Mouse (Mus musculus) stomach, embryonic 14.5 days (tissue): ENCODE measurements around the gene Tenm3. TPM values are rescaled to one million over a fixed set of nuclear protein-coding genes. Genes with fewer than 3 reads are reported as not detected.
A peak's percentile ranks its signal among the peaks of the same experiment; 100 is the strongest.

Source experiments
- ATAC-seq: fragments of 200-750 bp; cut with Nextera tagmentation; 2 replicates; pipeline ENCODE4 v1.8.0; 2017; ENCODE audit warnings: low read depth, moderate TSS enrichment; ENCODE audit not compliant: insufficient number of reproducible peaks, insufficient read depth, low FRiP score
- H3K27ac ChIP-seq: fragments of 300-500 bp; sonication (generic); 2 replicates; pipeline ENCODE4 v1.5.1; 2014; ENCODE audit warnings: mild to moderate bottlenecking, low read length, moderate library complexity, mixed read lengths
- H3K27me3 ChIP-seq: fragments of 300-500 bp; sonication (generic); 2 replicates; pipeline ENCODE4 v1.6.1; 2014; ENCODE audit warnings: low read length, control low read depth, mixed read lengths; ENCODE audit not compliant: control insufficient read depth, insufficient read depth
- H3K36me3 ChIP-seq: fragments of 300-500 bp; sonication (generic); 2 replicates; pipeline ENCODE4 v1.6.1; 2014; ENCODE audit warnings: mild to moderate bottlenecking, control low read depth, low read length, moderate library complexity, mixed read lengths; ENCODE audit not compliant: control insufficient read depth, insufficient read depth
- H3K4me1 ChIP-seq: fragments of 300-500 bp; sonication (generic); 2 replicates; pipeline ENCODE4 v1.6.1; 2014; ENCODE audit warnings: low read length, control low read depth, mixed read lengths; ENCODE audit not compliant: control insufficient read depth, insufficient read depth
- H3K4me2 ChIP-seq: fragments of 300-500 bp; sonication (generic); replicated peaks from 2 replicates; pipeline ENCODE4 v1.6.1; 2014; ENCODE audit warnings: low read depth, low read length, control low read depth
- H3K4me3 ChIP-seq: fragments of 300-500 bp; sonication (generic); 2 replicates; pipeline ENCODE4 v1.5.1; 2014; ENCODE audit warnings: low read depth, low read length, control low read depth
- H3K9ac ChIP-seq: fragments of 300-500 bp; sonication (generic); replicated peaks from 2 replicates; pipeline ENCODE4 v1.6.1; 2014; ENCODE audit warnings: low read depth, mild to moderate bottlenecking, control low read depth, low read length, moderate library complexity, mixed read lengths
- H3K9me3 ChIP-seq: fragments of 300-500 bp; sonication (generic); 2 replicates; pipeline ENCODE4 v1.6.1; 2016; ENCODE audit warnings: low read depth, low read length, control low read depth; ENCODE audit not compliant: control insufficient read depth
- WGBS: fragments of 180-500 bp; shearing (Covaris S2); extraction: QIAGEN DNeasy Blood & Tissue Kit; methylation state at CpG from one replicate; pipeline ENCODE4 v1.1.7; 2014; 5-methylcytosine and 5-hydroxymethylcytosine counted together
- polyA plus RNA-seq: library from polyadenylated mRNA; unstranded; fragments of >200 nt; fragmentation: Nextera tagmentation; extraction: Ambion mirVana; gene quantifications from 2 replicates; pipeline ENCODE4 v1.2.1, GENCODE M21; 2014

Gene Tenm3
- polyA plus RNA-seq, 1 experiment from 2014 or later: 29.8 TPM

DNA sequence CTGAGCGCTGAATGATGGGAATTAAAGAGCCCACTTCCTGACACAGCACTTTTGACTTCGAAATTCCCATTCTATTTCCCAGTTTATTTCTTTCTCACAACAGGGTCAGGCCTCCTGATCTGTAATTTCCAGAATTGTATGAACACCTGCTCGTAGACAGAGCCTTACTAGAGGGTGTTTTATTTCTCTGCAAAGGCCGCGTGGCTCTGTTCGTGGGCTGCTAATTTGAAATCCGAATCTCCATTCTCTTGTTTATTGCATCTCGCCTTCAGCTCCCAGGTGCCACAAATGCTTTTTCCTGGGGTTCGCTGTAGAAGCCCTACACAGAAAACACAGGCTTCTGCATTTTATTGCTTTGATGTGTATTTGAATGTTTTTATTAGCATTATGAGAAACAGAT, 612.4 kb downstream of the Tenm3 start:
- WGBS: 77% methylated on average over 9 of the region's 9 CpGs
- Histone ChIP-seq H3K36me3 (peaks cover 29% of the 10 kb centered on the region), H3K27me3 (no peaks in the 10 kb centered on the region), H3K4me3 (no peak overlapping the region), H3K9ac (no peak overlapping the region), H3K9me3 (no peaks in the 10 kb centered on the region), H3K27ac (no peak overlapping the region), H3K4me1 (no peaks in the 10 kb centered on the region), H3K4me2 (no peak overlapping the region)
- no peak for ATAC-seq

DNA sequence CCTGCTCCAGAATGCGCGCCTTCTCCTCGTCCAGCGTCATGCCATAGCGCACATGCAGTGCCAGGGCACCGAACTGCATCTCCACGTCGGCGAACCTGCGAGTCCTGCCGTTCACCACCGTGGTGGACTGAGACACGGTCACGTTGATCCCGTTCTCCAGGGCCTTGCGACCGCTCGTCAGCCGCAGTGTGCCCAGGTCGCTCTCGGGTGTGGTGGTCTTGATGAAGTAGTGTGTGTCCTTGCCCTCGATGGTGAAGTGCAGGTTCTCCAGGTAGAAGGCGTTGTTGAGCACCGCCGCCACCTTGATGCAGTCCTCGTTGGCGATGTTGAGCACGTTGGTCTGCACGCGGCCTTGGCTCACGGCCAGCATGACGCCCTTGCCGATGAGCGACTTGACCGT, 615.1 kb downstream of the Tenm3 start:
- no peak for ATAC-seq
- H3K4me1 ChIP-seq: no peaks in the 10 kb centered on the region
- no peak overlapping the region for H3K4me3 ChIP-seq
- H3K4me2 ChIP-seq: no peak overlapping the region
- H3K27ac ChIP-seq: no peak overlapping the region
- 94% methylated on average over 35 of the region's 35 CpGs for WGBS
- peaks cover 14% of the 10 kb centered on the region for H3K36me3 ChIP-seq
- no peaks in the 10 kb centered on the region for H3K27me3 ChIP-seq
- no peak overlapping the region for H3K9ac ChIP-seq
- H3K9me3 ChIP-seq: no peaks in the 10 kb centered on the region

DNA sequence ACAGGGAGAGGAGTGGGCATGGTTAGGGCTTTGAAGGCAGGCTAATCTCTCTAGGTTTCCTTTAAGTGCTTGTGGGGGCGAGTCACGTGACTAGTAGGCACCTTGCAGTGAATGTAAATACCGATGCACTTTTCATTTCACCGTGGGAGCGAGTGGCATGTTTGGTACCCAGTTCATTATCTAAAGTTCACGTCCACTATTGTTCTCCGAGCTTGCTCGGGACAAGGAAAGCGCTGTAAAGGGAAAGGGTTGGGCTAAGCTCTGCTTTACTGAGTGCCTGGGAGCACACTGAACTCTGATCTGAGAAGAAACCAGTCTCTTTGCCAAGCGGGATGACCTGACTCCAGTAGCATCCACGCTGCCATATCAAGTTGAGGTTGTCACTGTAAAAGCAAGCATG, 619.0 kb downstream of the Tenm3 start:
- Histone ChIP-seq H3K9me3 (no peaks in the 10 kb centered on the region), H3K27ac (no peak overlapping the region), H3K4me2 (no peak overlapping the region), H3K4me1 (no peaks in the 10 kb centered on the region), H3K36me3 (peaks cover 6% of the 10 kb centered on the region), H3K27me3 (no peaks in the 10 kb centered on the region), H3K9ac (no peak overlapping the region), H3K4me3 (no peak overlapping the region)
- 43% methylated on average over 11 of the region's 11 CpGs for WGBS
- peak; percentile 50; the same call in 1 of the 2 replicates for ATAC-seq

DNA sequence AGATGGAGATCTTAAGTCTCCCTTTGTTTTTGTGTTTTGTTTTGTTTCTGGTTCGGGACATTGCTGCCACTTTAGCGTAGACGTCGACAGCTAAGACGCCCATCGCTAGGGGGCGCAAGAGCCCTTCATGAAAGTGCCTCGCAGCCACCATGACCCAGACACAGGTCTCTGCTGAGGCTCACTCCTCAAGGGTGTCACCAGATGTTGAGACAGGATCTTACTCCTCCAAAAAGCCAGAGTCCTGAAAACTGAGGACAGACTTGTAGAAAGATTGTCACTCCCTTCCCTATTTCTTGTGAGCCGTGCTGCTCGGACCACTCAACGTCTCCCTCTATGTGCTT, 621.4 kb downstream of the Tenm3 start:
- no peaks in the 10 kb centered on the region for H3K36me3 ChIP-seq
- H3K27me3 ChIP-seq: no peaks in the 10 kb centered on the region
- H3K27ac ChIP-seq: no peak overlapping the region
- peak; percentile 40; the same call in 1 of the 2 replicates for ATAC-seq
- WGBS: 20% methylated on average over 11 of the region's 11 CpGs
- H3K4me1 ChIP-seq: no peaks in the 10 kb centered on the region
- no peaks in the 10 kb centered on the region for H3K9me3 ChIP-seq
- H3K4me3 ChIP-seq: peak overlapping the region; percentile 30
- peak overlapping the region; percentile 26; the same call in 1 of the 2 replicates for H3K9ac ChIP-seq
- peak overlapping the region; percentile 70 for H3K4me2 ChIP-seq

DNA sequence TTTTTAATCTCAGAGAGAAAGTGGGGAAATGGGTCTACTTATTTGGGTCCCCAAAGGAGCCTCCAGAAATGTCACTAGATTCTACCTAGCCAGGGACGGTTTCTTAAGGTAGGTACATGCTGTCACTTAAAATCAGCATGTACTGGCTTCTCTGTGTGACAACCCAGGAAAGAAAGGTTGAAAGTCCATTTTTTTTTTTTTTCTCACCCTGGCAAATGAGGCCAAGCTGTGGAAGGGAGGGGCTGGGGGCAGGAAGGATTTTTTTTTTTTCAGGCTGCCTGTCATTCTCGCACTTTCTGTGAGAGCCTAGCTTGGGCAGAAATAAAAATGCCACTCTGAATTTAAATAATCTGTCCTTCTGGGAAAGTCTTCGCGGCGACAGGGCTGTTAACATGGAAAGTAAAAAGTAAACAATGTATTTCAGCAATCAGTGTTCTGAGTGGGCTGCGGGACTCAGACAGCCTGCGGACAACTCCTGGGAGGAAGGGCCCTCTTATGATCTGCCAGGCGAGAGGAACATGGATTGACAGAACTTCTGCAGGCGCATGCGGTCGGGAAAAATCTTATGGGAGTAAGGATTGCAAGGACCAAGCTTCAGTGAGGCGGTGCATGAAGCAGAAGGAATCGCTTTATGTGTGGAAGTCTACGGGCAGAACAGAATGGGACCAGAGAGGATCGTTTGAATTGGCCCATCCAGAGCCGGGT, 621.9 kb downstream of the Tenm3 start:
- peak; percentile 3; the same call in 1 of the 2 replicates for ATAC-seq
- H3K27me3 ChIP-seq: no peaks in the 10 kb centered on the region
- H3K36me3 ChIP-seq: no peaks in the 10 kb centered on the region
- peak overlapping the region; percentile 30 for H3K4me3 ChIP-seq
- no peaks in the 10 kb centered on the region for H3K9me3 ChIP-seq
- peak overlapping the region; percentile 70 for H3K4me2 ChIP-seq
- peak overlapping the region; percentile 26 for H3K9ac ChIP-seq
- no peak overlapping the region for H3K27ac ChIP-seq
- WGBS: 10% methylated on average over 16 of the region's 16 CpGs
- H3K4me1 ChIP-seq: no peaks in the 10 kb centered on the region

DNA sequence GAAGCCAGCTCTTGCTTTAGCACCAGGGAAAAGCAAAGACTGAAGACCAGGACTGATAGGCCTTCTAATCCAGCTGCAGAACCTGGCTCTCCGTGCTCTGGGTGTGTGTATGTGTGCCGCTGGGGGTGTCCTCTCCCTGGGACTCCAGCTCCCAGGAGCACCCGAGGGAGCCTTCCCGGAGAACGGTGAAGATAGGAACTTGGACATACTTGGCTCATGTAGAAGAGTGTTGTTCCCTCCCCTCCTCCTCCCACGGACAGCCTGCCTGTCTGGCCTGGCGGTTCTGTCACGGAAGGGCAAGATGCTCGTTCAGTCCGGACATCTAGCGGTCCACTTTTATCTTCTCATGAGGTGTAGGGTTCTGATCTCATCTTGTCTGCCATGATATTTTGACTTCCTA, 622.4 kb downstream of the Tenm3 start:
- Histone ChIP-seq H3K36me3 (no peaks in the 10 kb centered on the region), H3K4me1 (no peaks in the 10 kb centered on the region), H3K4me3 (no peak overlapping the region), H3K27ac (no peak overlapping the region), H3K9ac (no peak overlapping the region), H3K4me2 (no peak overlapping the region), H3K9me3 (no peaks in the 10 kb centered on the region), H3K27me3 (no peaks in the 10 kb centered on the region)
- ATAC-seq: no peak
- WGBS: 80% methylated on average over 11 of the region's 11 CpGs

DNA sequence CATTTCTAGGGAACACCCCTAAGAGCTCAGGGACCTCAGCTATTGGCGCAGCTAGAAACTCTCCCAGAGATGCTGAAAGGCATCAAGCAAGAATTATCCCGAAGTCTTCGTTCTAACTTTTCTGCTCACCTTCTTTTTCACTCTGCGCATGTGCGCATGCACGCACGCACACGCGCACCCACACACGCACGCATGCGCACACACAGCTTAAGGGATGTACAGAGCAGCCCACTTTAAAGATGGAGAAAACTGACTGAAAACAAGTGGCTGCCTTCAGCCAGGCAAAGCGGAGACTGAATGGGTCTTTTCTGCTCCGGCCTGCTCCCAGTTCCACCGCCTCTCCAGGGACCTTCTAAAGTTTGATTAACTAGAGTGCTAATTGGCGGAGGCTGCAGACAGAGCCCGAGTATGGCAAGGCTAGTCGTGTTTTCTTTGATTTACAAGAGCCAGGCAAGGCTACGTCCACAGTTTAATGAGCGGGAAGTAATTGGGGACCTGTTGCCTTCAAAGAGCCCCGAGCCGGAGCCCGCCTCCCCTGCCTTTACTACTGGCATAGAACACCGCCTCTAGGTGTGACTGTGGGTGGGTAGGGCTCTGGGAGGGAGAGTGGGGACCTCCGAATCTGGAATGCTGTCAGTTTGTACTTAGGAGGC, 623.1 kb downstream of the Tenm3 start:
- no peak overlapping the region for H3K4me3 ChIP-seq
- WGBS: 82% methylated on average over 25 of the region's 25 CpGs
- H3K27me3 ChIP-seq: no peaks in the 10 kb centered on the region
- no peaks in the 10 kb centered on the region for H3K36me3 ChIP-seq
- no peak overlapping the region for H3K9ac ChIP-seq
- no peaks in the 10 kb centered on the region for H3K4me1 ChIP-seq
- no peak for ATAC-seq
- no peak overlapping the region for H3K27ac ChIP-seq
- no peaks in the 10 kb centered on the region for H3K9me3 ChIP-seq
- H3K4me2 ChIP-seq: no peak overlapping the region

DNA sequence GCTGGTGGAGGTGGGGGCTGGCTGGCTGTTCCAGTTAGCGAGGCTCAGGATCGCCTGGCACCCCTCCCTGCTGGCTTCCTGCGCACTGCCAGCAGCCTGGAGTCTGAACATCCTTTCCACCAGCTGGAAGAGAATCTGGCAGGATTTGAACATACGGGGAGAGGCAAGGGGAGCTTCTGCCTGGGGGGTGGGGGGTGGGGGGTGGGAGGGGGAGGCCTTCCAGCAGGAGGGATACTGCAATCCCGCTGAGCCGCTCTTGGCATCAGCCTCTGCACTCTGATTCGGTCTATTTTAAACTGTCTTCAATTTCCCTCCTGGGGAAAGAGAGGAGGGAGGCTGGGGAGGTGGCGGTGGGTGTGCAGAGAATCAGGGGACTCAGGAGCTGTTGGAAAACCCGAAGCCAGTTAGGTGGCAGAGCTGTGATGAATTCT, 628.7 kb downstream of the Tenm3 start:
- Histone ChIP-seq H3K4me3 (no peak overlapping the region), H3K27me3 (no peaks in the 10 kb centered on the region), H3K9ac (no peak overlapping the region), H3K36me3 (no peaks in the 10 kb centered on the region), H3K9me3 (no peaks in the 10 kb centered on the region), H3K4me1 (no peaks in the 10 kb centered on the region), H3K4me2 (no peak overlapping the region), H3K27ac (no peak overlapping the region)
- ATAC-seq: no peak
- 57% methylated on average over 9 of the region's 9 CpGs for WGBS
